Mouse (Mus musculus) heart, postnatal 14 days (tissue): ENCODE results near the gene Tmem132a. TPM values are rescaled to one million over a fixed set of nuclear protein-coding genes. Genes with fewer than 3 reads are reported as not detected.

Experiments used
- total RNA-seq, 2 experiments: library from RNA; stranded (reverse); gene quantifications; 2 replicates each; pipeline ENCODE4 v1.2.3; 2021

The Tmem132a gene
- total RNA-seq, 2 experiments from 2014 or later = 18.6 to 23.6 TPM

Other genes starting within 250 kb of the Tmem132a start
- under 1 TPM in 1 of 2 experiments, not detected in 1; 0.45 TPM for gene Vwce, start 235.7 kb downstream of the Tmem132a start, total RNA-seq
- gene Pga5, start 191.9 kb downstream of the Tmem132a start, total RNA-seq = not detected
- 10 to 100 TPM; 18.6 to 20.0 TPM for gene Vps37c, start 181.2 kb downstream of the Tmem132a start, total RNA-seq
- 1 to 10 TPM in 1 of 2 experiments, under 1 TPM in 1; 0.36 to 4.9 TPM for gene Cd5, start 130.9 kb downstream of the Tmem132a start, total RNA-seq
- gene Cd6, start 39.9 kb downstream of the Tmem132a start, total RNA-seq = 1 to 10 TPM in 1 of 2 experiments, under 1 TPM in 1; 0.41 to 3.6 TPM
- 1 to 10 TPM; 2.6 to 2.9 TPM for gene Slc15a3, start 30.2 kb downstream of the Tmem132a start, total RNA-seq
- gene Tmem109, start 12.1 kb upstream of the Tmem132a start, total RNA-seq = 10 to 100 TPM; 80.3 to 85.0 TPM
- gene Prpf19, start 25.3 kb upstream of the Tmem132a start, total RNA-seq = 100 to 1,000 TPM; 184 to 192 TPM
- gene Zp1, start 50.7 kb upstream of the Tmem132a start, total RNA-seq = not detected
- under 1 TPM in 1 of 2 experiments, not detected in 1; 0.14 TPM for gene Ptgdr2, start 67.2 kb upstream of the Tmem132a start, total RNA-seq
- gene Ccdc86, start 79.3 kb upstream of the Tmem132a start, total RNA-seq = 1 to 10 TPM; 5.3 to 6.4 TPM
- gene Ms4a10, start 104.7 kb upstream of the Tmem132a start, total RNA-seq = not detected
- not detected for gene Ms4a15, start 123.3 kb upstream of the Tmem132a start, total RNA-seq
- not detected for gene Ms4a18, start 148.1 kb upstream of the Tmem132a start, total RNA-seq
- 1 to 10 TPM; 1.8 to 2.7 TPM for gene Ms4a8a, start 211.2 kb upstream of the Tmem132a start, total RNA-seq